Mouse (Mus musculus): ENCODE measurements around the gene Riiad1.

GRCm38 (mm10) chr3:94465632-94466430 lies 14.3 kb downstream of the Riiad1 start:
- no peak for TF ChIP-seq CTCF (IDR thresholded peaks at IDR 0.05; ENCODE audit: low read depth, low read length)
- TF ChIP-seq POLR2A (IDR thresholded peaks at IDR 0.05; ENCODE audit: extremely low read depth, insufficient read depth, low read length): no peak

All from liver, adult 2 months (tissue).